In the genomic region with DNA sequence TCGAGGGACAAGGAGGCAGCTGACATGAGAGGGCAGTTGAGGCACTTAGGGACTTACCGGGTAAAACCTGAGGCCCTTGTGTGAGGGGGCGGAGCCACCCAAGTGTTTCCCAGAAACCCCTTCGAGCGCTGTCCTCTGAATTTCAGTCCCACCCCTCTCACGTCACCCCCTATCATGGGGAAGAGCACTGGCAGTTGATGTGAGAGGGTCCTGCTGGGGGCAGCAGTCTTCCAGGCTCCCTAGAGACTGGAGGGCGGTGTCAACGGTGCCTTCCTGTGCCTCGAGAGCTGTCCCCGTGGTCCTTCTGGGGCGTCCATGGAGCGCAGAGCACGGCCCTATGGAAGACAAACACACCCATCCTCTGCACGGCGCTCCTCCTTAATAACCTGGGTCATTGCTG, we compare ENCODE assay signal across 9 mouse cellular contexts. TPM values are rescaled to one million over a fixed set of nuclear protein-coding genes. Genes with fewer than 3 reads are reported as not detected.
A peak's percentile ranks its signal among the peaks of the same experiment; 100 is the strongest.
DNase-seq lines count a peak whose midpoint lies in the region; ATAC-seq and TF ChIP-seq lines count a peak whose summit lies in the region.
"Had no signal": no experiment of that assay in that cellular context is flagged by ENCODE, and none has a peak within 500 bp of the region (broad histone marks: within the 10 kb centered on the region; RNA-seq: fewer than 3 reads in every experiment).

No protein-coding gene starts in this region.

- H3K9me3 ChIP-seq in forebrain, embryonic 16.5 days (ENCODE audit: control insufficient read depth, low read length): no peaks in the 10 kb centered on the region
- no peaks in the 10 kb centered on the region for H3K9me3 ChIP-seq in limb, embryonic 12.5 days
- H3K9me3 ChIP-seq in midbrain, embryonic 16.5 days (replicated peaks; ENCODE audit: control insufficient read depth, low read length, poor library complexity, severe bottlenecking): no peaks in the 10 kb centered on the region

- WGBS in forebrain, embryonic 16.5 days: under 1% methylated on average over 15 of the region's 15 CpGs
- 0% methylated on average over 15 of the region's 15 CpGs for WGBS in limb, embryonic 12.5 days
- WGBS in midbrain, embryonic 16.5 days: under 1% methylated on average over 15 of the region's 15 CpGs

- H3K4me1 ChIP-seq in forebrain, embryonic 16.5 days (replicated peaks; ENCODE audit: control insufficient read depth, insufficient read depth, low read length): peaks cover 50% of the 10 kb centered on the region
- H3K4me1 ChIP-seq in limb, embryonic 12.5 days (replicated peaks): peaks cover 51% of the 10 kb centered on the region
- peaks cover 19% of the 10 kb centered on the region for H3K4me1 ChIP-seq in midbrain, embryonic 16.5 days (ENCODE audit: control insufficient read depth, insufficient read depth, low read length)

- peak overlapping the region; percentile 91 for H3K4me2 ChIP-seq in forebrain, embryonic 16.5 days (ENCODE audit: low read length)
- peak overlapping the region; percentile 80 for H3K4me2 ChIP-seq in limb, embryonic 12.5 days
- H3K4me2 ChIP-seq in midbrain, embryonic 16.5 days (ENCODE audit: low read length): peak overlapping the region; percentile 51

- no peaks in the 10 kb centered on the region for H3K36me3 ChIP-seq in forebrain, embryonic 16.5 days (ENCODE audit: control insufficient read depth, insufficient read depth)
- H3K36me3 ChIP-seq in limb, embryonic 12.5 days: no peaks in the 10 kb centered on the region
- H3K36me3 ChIP-seq in midbrain, embryonic 16.5 days (ENCODE audit: control insufficient read depth, insufficient read depth, low read length): no peaks in the 10 kb centered on the region

- ATAC-seq in forebrain, embryonic 16.5 days: peak; percentile 82
- ATAC-seq in limb, embryonic 12.5 days (ENCODE audit: insufficient number of reproducible peaks, insufficient read depth, low FRiP score, low TSS enrichment, low read depth): peak; percentile 14; the same call in 1 of the 2 replicates
- peak; percentile 79 for ATAC-seq in midbrain, embryonic 16.5 days

- H3K27me3 ChIP-seq in forebrain, embryonic 16.5 days (replicated peaks; ENCODE audit: control insufficient read depth, insufficient read depth, low read length): peaks cover 2% of the 10 kb centered on the region; the same call in 1 of the 2 replicates
- H3K27me3 ChIP-seq in limb, embryonic 12.5 days: peaks cover 60% of the 10 kb centered on the region
- peaks cover 4% of the 10 kb centered on the region; the same call in 1 of the 2 replicates for H3K27me3 ChIP-seq in midbrain, embryonic 16.5 days (ENCODE audit: control insufficient read depth, insufficient read depth, low read depth, low read length)

- no peak overlapping the region for H3K27ac ChIP-seq in gastrocnemius, adult 2 months
- peak overlapping the region; percentile 70 for H3K27ac ChIP-seq in forebrain, embryonic 16.5 days (ENCODE audit: low read length)
- H3K27ac ChIP-seq in limb, embryonic 12.5 days: no peak overlapping the region
- peak overlapping the region; percentile 24 for H3K27ac ChIP-seq in midbrain, embryonic 16.5 days (ENCODE audit: low read length)

- peak overlapping the region; percentile 63 for H3K4me3 ChIP-seq in gastrocnemius, adult 2 months
- H3K4me3 ChIP-seq in forebrain, embryonic 16.5 days (replicated peaks; ENCODE audit: low read length): peak overlapping the region; percentile 49
- peak overlapping the region; percentile 39 for H3K4me3 ChIP-seq in limb, embryonic 12.5 days (replicated peaks)
- H3K4me3 ChIP-seq in midbrain, embryonic 16.5 days (ENCODE audit: low read depth, low read length): peak overlapping the region; percentile 32

- intact Hi-C loops in gastrocnemius, adult 2 months (cut with DNase I): loop anchor here (1.0 kb wide), 2 partner anchors 17 to 52 kb away; no protein-coding TSS in a partner anchor
- intact Hi-C loops in gastrocnemius, postnatal 14 days (cut with DNase I; ENCODE audit: low total_unique reads): loop anchor here (10.0 kb wide), 1 partner anchor 53 kb away; a partner anchor contains a TSS

- peak overlapping the region; percentile 69 for H3K9ac ChIP-seq in forebrain, embryonic 16.5 days (replicated peaks; ENCODE audit: low read depth, low read length)
- 0 out of 2 replicates have a peak overlapping the region, but pooled peaks have one; percentile 34 for H3K9ac ChIP-seq in limb, embryonic 12.5 days (replicated peaks)
- peak overlapping the region; percentile 49 for H3K9ac ChIP-seq in midbrain, embryonic 16.5 days (ENCODE audit: low read depth, low read length)

- no peak for DNase-seq in gastrocnemius, adult 2 months
- no peak for DNase-seq in gastrocnemius, postnatal 14 days
- DNase-seq in R1 (ENCODE audit: low read depth, low spot score): peak; percentile 93
- no peak for DNase-seq in spleen, adult 12 weeks (ENCODE audit: low spot score)
- DNase-seq in cerebellum, postnatal 36 days: no peak

- no peak for TF ChIP-seq CTCF in gastrocnemius, adult 2 months (IDR thresholded peaks at IDR 0.05)

RNA-seq across cellular contexts. Expression of a gene that starts 12.4 kb away (rescaled TPM):
- total RNA-seq in gastrocnemius, adult 2 months (2021): not detected
- under 1 TPM; 0.08 to 0.16 TPM for total RNA-seq in gastrocnemius, postnatal 14 days (2021)
- polyA plus RNA-seq in forebrain, embryonic 16.5 days (2015; fragmentation: Nextera tagmentation; extraction: Ambion mirVana): 34.8 and 43.6 TPM in 2 replicates
- 0.13 and 0.65 TPM in 2 replicates for polyA plus RNA-seq in limb, embryonic 12.5 days (2016; fragmentation: Nextera tagmentation; extraction: Ambion mirVana)
- 51.5 and 96.9 TPM in 2 replicates for polyA plus RNA-seq in midbrain, embryonic 16.5 days (2015; fragmentation: Nextera tagmentation; extraction: Ambion mirVana)
- total RNA-seq: neutrophil, adult 5-6 weeks had no signal

RNA-seq across cellular contexts. Expression of a gene that starts 16.8 kb away (rescaled TPM):
- 10 to 100 TPM in 1 of 2 experiments, 1 to 10 TPM in 1; 9.1 to 17.2 TPM for total RNA-seq in gastrocnemius, adult 2 months (2021)
- total RNA-seq in gastrocnemius, postnatal 14 days (2021): 10 to 100 TPM; 37.2 to 51.2 TPM
- polyA plus RNA-seq in forebrain, embryonic 16.5 days (2015; fragmentation: Nextera tagmentation; extraction: Ambion mirVana): 35.7 and 41.6 TPM in 2 replicates
- polyA plus RNA-seq in limb, embryonic 12.5 days (2016; fragmentation: Nextera tagmentation; extraction: Ambion mirVana): 29.4 and 32.5 TPM in 2 replicates
- polyA plus RNA-seq in midbrain, embryonic 16.5 days (2015; fragmentation: Nextera tagmentation; extraction: Ambion mirVana): 14.1 and 21.8 TPM in 2 replicates

RNA-seq across cellular contexts. Expression of a gene that starts 39.2 kb away (rescaled TPM):
- total RNA-seq in gastrocnemius, adult 2 months (2021): under 1 TPM in 1 of 2 experiments, not detected in 1; 0.42 TPM
- total RNA-seq in gastrocnemius, postnatal 14 days (2021): under 1 TPM; 0.31 to 0.33 TPM
- 18.9 and 19.4 TPM in 2 replicates for polyA plus RNA-seq in forebrain, embryonic 16.5 days (2015; fragmentation: Nextera tagmentation; extraction: Ambion mirVana)
- polyA plus RNA-seq in limb, embryonic 12.5 days (2016; fragmentation: Nextera tagmentation; extraction: Ambion mirVana): 614 and 667 TPM in 2 replicates
- 42.5 and 44.4 TPM in 2 replicates for polyA plus RNA-seq in midbrain, embryonic 16.5 days (2015; fragmentation: Nextera tagmentation; extraction: Ambion mirVana)
- total RNA-seq: neutrophil, adult 5-6 weeks had no signal

RNA-seq across cellular contexts. Expression of a gene that starts 39.8 kb away (rescaled TPM):
- not detected for total RNA-seq in gastrocnemius, adult 2 months (2021)
- total RNA-seq in gastrocnemius, postnatal 14 days (2021): under 1 TPM in 1 of 2 experiments, not detected in 1; 0.13 TPM
- polyA plus RNA-seq in forebrain, embryonic 16.5 days (2015; fragmentation: Nextera tagmentation; extraction: Ambion mirVana): 0.25 and 0.35 TPM in 2 replicates
- polyA plus RNA-seq in limb, embryonic 12.5 days (2016; fragmentation: Nextera tagmentation; extraction: Ambion mirVana): 0.10 and 0.12 TPM in 2 replicates
- polyA plus RNA-seq in midbrain, embryonic 16.5 days (2015; fragmentation: Nextera tagmentation; extraction: Ambion mirVana): 0.37 and 0.74 TPM in 2 replicates
- total RNA-seq: neutrophil, adult 5-6 weeks had no signal

RNA-seq across cellular contexts. Expression of a gene that starts 55.3 kb away (rescaled TPM):
- 10 to 100 TPM; 17.9 to 19.6 TPM for total RNA-seq in gastrocnemius, adult 2 months (2021)
- 10 to 100 TPM; 11.3 to 15.0 TPM for total RNA-seq in gastrocnemius, postnatal 14 days (2021)
- polyA plus RNA-seq in forebrain, embryonic 16.5 days (2015; fragmentation: Nextera tagmentation; extraction: Ambion mirVana): 32.5 and 36.3 TPM in 2 replicates
- 30.8 and 31.1 TPM in 2 replicates for polyA plus RNA-seq in limb, embryonic 12.5 days (2016; fragmentation: Nextera tagmentation; extraction: Ambion mirVana)
- 30.4 and 35.9 TPM in 2 replicates for polyA plus RNA-seq in midbrain, embryonic 16.5 days (2015; fragmentation: Nextera tagmentation; extraction: Ambion mirVana)

Comparison
In these comparisons a context has a peak if more than half of its experiments do, and no peak if none do; other contexts are left out.
1. H3K27ac ChIP-seq: peak in forebrain, embryonic 16.5 days (single experiment) and midbrain, embryonic 16.5 days (single experiment); none in gastrocnemius, adult 2 months (single experiment) and limb, embryonic 12.5 days (single experiment).
2. ATAC-seq: peak in every context shown above with its lines; median percentile 82 in forebrain, embryonic 16.5 days; 79 in midbrain, embryonic 16.5 days; 14 in limb, embryonic 12.5 days.
3. RNA of a gene that starts 12.4 kb away (polyA plus RNA-seq): 51.5 to 96.9 TPM in midbrain, embryonic 16.5 days and 34.8 to 43.6 TPM in forebrain, embryonic 16.5 days; 0.13 to 0.65 TPM in limb, embryonic 12.5 days; every median in the first group is over 10 times any median in the second.
4. RNA of a gene that starts 39.2 kb away (polyA plus RNA-seq): 614 to 667 TPM in limb, embryonic 12.5 days; 42.5 to 44.4 TPM in midbrain, embryonic 16.5 days and 18.9 to 19.4 TPM in forebrain, embryonic 16.5 days; every median in the first group is over 10 times any median in the second.
5. Peak in every context shown above with its lines, with median percentiles within 50 percentile points of each other: H3K4me3 ChIP-seq, H3K4me2 ChIP-seq and H3K9ac ChIP-seq.